Mouse (Mus musculus) layer of hippocampus, postnatal 36 days (tissue): ENCODE results near the gene Wdr73. TPM values are rescaled to one million over a fixed set of nuclear protein-coding genes. Genes with fewer than 3 reads are reported as not detected.

ENCODE experiments used
- DNase-seq, 2 experiments: peaks; one replicate each; pipeline ENCODE4 v3.0.0; 2022
- total RNA-seq, 2 experiments: library from RNA; stranded (reverse); gene quantifications; 2 replicates each; pipeline ENCODE4 v1.2.3; 2021

The Wdr73 gene
- total RNA-seq, 2 experiments from 2014 or later, result 24.5 to 28.7 TPM

- DNase-seq, result no peak
Measured at GRCm38 (mm10) chr7:80894196-80894595, 6.9 kb downstream of the Wdr73 start.

GRCm38 (mm10) chr7:80893753-80894129 lies 7.3 kb downstream of the Wdr73 start:
- DNase-seq, result no peak

- DNase-seq, result no peak
Measured at GRCm38 (mm10) chr7:80893086-80893752, 7.8 kb downstream of the Wdr73 start.

- DNase-seq, result no peak
Measured at GRCm38 (mm10) chr7:80889841-80890241, 11.2 kb downstream of the Wdr73 start.

- peak; percentile 45 to 53 for DNase-seq
Measured at GRCm38 (mm10) chr7:80889021-80889511, 12.0 kb downstream of the Wdr73 start.

- DNase-seq, result no peak
Measured at GRCm38 (mm10) chr7:80888595-80888994, 12.5 kb downstream of the Wdr73 start.

- no peak for DNase-seq
Measured at GRCm38 (mm10) chr7:80885666-80886065, 15.4 kb downstream of the Wdr73 start.

- peak; percentile 58 to 59 for DNase-seq
Measured at GRCm38 (mm10) chr7:80882830-80883505, 18.1 kb downstream of the Wdr73 start.

GRCm38 (mm10) chr7:80875727-80876126 lies 25.3 kb downstream of the Wdr73 start:
- DNase-seq, result no peak

- DNase-seq, result no peak
Measured at GRCm38 (mm10) chr7:80873631-80874030, 27.4 kb downstream of the Wdr73 start.

- no peak for DNase-seq
Measured at GRCm38 (mm10) chr7:80873038-80873437, 28.0 kb downstream of the Wdr73 start.

GRCm38 (mm10) chr7:80868686-80869085 lies 32.4 kb downstream of the Wdr73 start:
- no peak for DNase-seq

GRCm38 (mm10) chr7:80866514-80867147 lies 34.4 kb downstream of the Wdr73 start:
- DNase-seq, result no peak

GRCm38 (mm10) chr7:80865521-80865920 lies 35.5 kb downstream of the Wdr73 start:
- no peak for DNase-seq

GRCm38 (mm10) chr7:80864831-80865230 lies 36.2 kb downstream of the Wdr73 start:
- DNase-seq, result no peak

- no peak for DNase-seq
Measured at GRCm38 (mm10) chr7:80864151-80864550, 36.9 kb downstream of the Wdr73 start.

GRCm38 (mm10) chr7:80863520-80863919 lies 37.5 kb downstream of the Wdr73 start:
- DNase-seq, result no peak

GRCm38 (mm10) chr7:80862475-80862874 lies 38.6 kb downstream of the Wdr73 start:
- no peak for DNase-seq

- DNase-seq, result peak; percentile 89 to 90
Measured at GRCm38 (mm10) chr7:80860729-80861274, 40.3 kb downstream of the Wdr73 start, which contains the start of gene Zscan2. TSS of gene Zscan2 (plus strand) at chr7:80860920.

GRCm38 (mm10) chr7:80860227-80860626 lies 40.8 kb downstream of the Wdr73 start:
- no peak for DNase-seq

GRCm38 (mm10) chr7:80857181-80857580 lies 43.9 kb downstream of the Wdr73 start:
- DNase-seq, result peak; percentile 66 to 70

- peak; percentile 29 to 40 for DNase-seq
Measured at GRCm38 (mm10) chr7:80855316-80855715, 45.8 kb downstream of the Wdr73 start.

GRCm38 (mm10) chr7:80853218-80853617 lies 47.9 kb downstream of the Wdr73 start:
- DNase-seq, result no peak
